Mouse (Mus musculus) myocyte (in vitro differentiated cells): ENCODE measurements around the gene Lce3a.

Experiments
- MAX ChIP-seq: IDR thresholded peaks from one replicate; pipeline ENCODE4 v1.6.1; 2011; ENCODE audit warnings: low read depth, mild to moderate bottlenecking, control low read depth
- POLR2AphosphoS2 ChIP-seq: IDR thresholded peaks from one replicate; pipeline ENCODE4 v1.6.1; 2011; ENCODE audit warnings: low read depth, control low read depth; ENCODE audit not compliant: insufficient read length

DNA sequence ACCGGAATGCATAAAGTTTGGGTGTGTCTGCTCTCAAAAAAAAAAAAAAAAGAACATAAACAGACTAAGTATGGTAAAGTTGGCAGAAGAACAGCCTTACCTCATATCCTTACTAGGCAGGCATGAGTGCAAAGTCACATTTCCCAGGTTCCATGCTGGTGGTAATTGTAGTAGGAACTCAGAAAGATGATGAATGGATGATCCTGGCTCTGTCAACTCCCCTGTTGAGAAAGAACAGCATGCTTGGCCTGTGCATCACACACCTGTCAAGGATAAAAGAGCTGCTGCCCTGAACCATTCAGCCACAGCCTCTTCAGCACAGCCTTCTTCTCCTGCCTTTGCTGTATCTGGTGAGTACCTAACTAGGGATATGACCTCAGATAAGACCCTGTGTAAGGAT lies 18.2 kb upstream of the Lce3a start, which contains the start of gene Lce3c:
- TF ChIP-seq POLR2AphosphoS2 (no peak), MAX (no peak)
